Mouse (Mus musculus): Measurements from ENCODE around the gene Gpc6. TPM values are rescaled to one million over a fixed set of nuclear protein-coding genes. Genes with fewer than 3 reads are reported as not detected.

Gpc6 gene
- polyA plus RNA-seq, 1 experiment from 2014 or later, result 16.8 TPM

DNA sequence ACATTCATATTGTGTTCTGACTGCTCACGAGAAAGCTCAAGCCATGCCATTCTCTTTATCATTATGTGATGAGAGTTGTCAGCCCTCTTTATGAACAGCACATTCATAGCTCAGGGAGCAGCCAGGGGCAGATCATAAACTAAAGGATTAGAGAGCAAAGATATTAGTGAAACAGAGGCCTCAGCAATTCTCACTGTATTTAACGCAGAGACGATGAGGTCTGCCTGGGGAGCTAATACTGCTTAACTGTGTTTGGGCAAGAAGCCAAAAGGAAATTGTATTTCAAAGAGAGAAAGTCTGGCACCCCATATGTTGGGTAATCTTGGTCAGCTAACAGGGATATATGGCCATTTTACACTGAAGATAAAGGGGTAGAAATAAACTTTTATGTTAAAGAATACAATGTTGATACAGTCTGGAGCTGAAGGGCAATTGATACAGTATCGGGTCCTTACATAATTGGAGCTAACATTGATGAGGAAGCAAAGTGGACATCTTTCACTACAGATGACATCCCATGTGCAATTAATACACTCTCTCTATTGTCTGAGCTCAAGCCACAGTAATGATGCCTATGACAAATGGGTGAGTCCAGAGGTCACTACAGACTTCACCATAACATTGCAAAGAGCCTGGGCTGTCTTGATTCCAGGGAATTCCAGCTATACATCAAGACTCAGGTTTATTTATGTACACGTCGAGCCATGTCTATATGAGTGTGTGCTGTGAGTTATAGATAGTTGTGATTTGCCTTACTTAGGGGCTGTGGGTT lies 216.1 kb downstream of the Gpc6 start:
- Histone ChIP-seq H3K4me2 (ENCODE audit: low read length) (no peak overlapping the region), H3K27ac (replicated peaks; ENCODE audit: low read depth, low read length) (no peak overlapping the region), H3K9ac (replicated peaks; ENCODE audit: low read length) (no peak overlapping the region), H3K36me3 (ENCODE audit: control insufficient read depth, insufficient read depth, low read length) (no peaks in the 10 kb centered on the region), H3K9me3 (ENCODE audit: control insufficient read depth, low read length) (no peaks in the 10 kb centered on the region), H3K4me3 (replicated peaks; ENCODE audit: low read depth, low read length) (no peak overlapping the region), H3K4me1 (ENCODE audit: control insufficient read depth, insufficient read depth, low read length) (no peaks in the 10 kb centered on the region), H3K27me3 (ENCODE audit: control insufficient read depth, insufficient read depth, low read length) (no peaks in the 10 kb centered on the region)
- 58% methylated on average over 6 of the region's 6 CpGs for WGBS
- ATAC-seq (ENCODE audit: low FRiP score, low TSS enrichment) (peak; percentile 58; the same call in 1 of the 2 replicates), DNase-seq (peak; percentile 69)

DNA sequence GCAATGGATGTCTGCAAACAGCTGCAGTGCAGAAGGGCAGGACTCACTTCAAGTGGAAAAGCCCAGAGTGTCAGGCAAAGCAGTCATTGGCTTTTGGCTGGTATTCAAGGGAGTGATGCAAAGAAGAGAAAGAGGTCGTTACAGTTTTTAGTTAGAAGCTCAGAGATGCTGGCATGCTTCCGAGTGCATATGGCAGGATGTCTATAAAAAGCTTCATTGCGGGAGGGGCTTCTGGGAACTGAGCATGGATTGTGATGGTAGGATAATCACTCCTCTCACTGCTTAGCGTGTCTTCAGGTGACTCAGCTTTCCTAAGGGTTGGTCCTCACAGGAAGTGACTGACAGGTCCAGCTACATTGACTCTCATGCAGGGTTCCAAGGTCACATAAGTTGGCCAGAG lies 221.0 kb downstream of the Gpc6 start:
- no peaks in the 10 kb centered on the region for H3K36me3 ChIP-seq (ENCODE audit: control insufficient read depth, insufficient read depth, low read length)
- 93% methylated on average over 4 of the region's 4 CpGs for whole genome bisulfite sequencing
- no peak overlapping the region for H3K4me3 ChIP-seq (replicated peaks; ENCODE audit: low read depth, low read length)
- DNase-seq (no peak), ATAC-seq (ENCODE audit: low FRiP score, low TSS enrichment) (no peak)
- no peaks in the 10 kb centered on the region for H3K27me3 ChIP-seq (ENCODE audit: control insufficient read depth, insufficient read depth, low read length)
- no peaks in the 10 kb centered on the region for H3K9me3 ChIP-seq (ENCODE audit: control insufficient read depth, low read length)
- H3K4me1 ChIP-seq (ENCODE audit: control insufficient read depth, insufficient read depth, low read length), result no peaks in the 10 kb centered on the region
- H3K4me2 ChIP-seq (ENCODE audit: low read length), result no peak overlapping the region
- no peak overlapping the region for H3K9ac ChIP-seq (replicated peaks; ENCODE audit: low read length)
- H3K27ac ChIP-seq (replicated peaks; ENCODE audit: low read depth, low read length), result no peak overlapping the region

DNA sequence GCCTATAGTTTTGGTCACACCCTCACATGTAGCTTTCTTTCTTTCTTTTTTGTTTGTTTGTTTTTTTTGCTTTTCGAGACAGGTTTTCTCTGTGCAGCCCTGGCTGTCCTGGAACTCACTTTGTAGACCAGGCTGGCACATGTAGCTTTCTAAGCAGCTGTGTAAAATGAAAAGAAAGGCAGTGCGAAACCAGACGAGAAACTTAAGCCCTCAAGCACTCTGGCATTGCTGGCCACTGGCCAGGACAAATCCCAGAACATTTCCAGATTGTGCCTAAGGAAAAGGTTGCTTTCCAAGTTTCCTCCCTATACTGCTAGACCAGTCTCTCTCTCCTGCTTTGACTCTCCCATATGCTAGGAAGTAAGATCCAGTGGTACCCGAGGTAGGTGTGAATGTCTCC lies 221.6 kb downstream of the Gpc6 start:
- H3K9me3 ChIP-seq (ENCODE audit: control insufficient read depth, low read length), result no peaks in the 10 kb centered on the region
- H3K27me3 ChIP-seq (ENCODE audit: control insufficient read depth, insufficient read depth, low read length), result no peaks in the 10 kb centered on the region
- 82% methylated on average over 4 of the region's 4 CpGs for WGBS
- no peak overlapping the region for H3K4me2 ChIP-seq (ENCODE audit: low read length)
- H3K27ac ChIP-seq (replicated peaks; ENCODE audit: low read depth, low read length), result no peak overlapping the region
- H3K9ac ChIP-seq (replicated peaks; ENCODE audit: low read length), result no peak overlapping the region
- no peak overlapping the region for H3K4me3 ChIP-seq (replicated peaks; ENCODE audit: low read depth, low read length)
- no peaks in the 10 kb centered on the region for H3K4me1 ChIP-seq (ENCODE audit: control insufficient read depth, insufficient read depth, low read length)
- no peak for DNase-seq
- no peaks in the 10 kb centered on the region for H3K36me3 ChIP-seq (ENCODE audit: control insufficient read depth, insufficient read depth, low read length)
- no peak for ATAC-seq (ENCODE audit: low FRiP score, low TSS enrichment)

DNA sequence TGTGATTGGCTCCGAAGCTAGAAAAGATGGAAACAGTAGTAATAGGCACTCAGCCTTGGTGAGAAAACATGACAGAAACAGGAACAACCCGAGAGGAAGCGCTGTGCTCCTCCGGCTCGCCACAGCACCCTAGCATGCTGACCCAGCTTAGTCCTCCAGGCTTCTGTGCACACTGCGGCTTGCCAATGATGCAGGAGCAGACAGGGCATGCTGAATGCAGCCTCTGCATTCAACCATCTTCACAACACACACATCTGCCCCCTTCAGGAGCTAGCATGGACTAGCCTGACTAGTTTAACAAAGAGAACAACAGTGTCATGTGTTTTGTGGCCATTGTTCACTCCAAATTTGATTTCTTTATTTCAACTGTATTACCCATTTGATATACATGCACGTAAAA lies 226.5 kb downstream of the Gpc6 start:
- Histone ChIP-seq H3K4me3 (replicated peaks; ENCODE audit: low read depth, low read length) (no peak overlapping the region), H3K36me3 (ENCODE audit: control insufficient read depth, insufficient read depth, low read length) (no peaks in the 10 kb centered on the region), H3K27ac (replicated peaks; ENCODE audit: low read depth, low read length) (no peak overlapping the region), H3K27me3 (ENCODE audit: control insufficient read depth, insufficient read depth, low read length) (no peaks in the 10 kb centered on the region), H3K9ac (replicated peaks; ENCODE audit: low read length) (no peak overlapping the region), H3K4me1 (ENCODE audit: control insufficient read depth, insufficient read depth, low read length) (no peaks in the 10 kb centered on the region), H3K4me2 (ENCODE audit: low read length) (no peak overlapping the region), H3K9me3 (ENCODE audit: control insufficient read depth, low read length) (no peaks in the 10 kb centered on the region)
- ATAC-seq (ENCODE audit: low FRiP score, low TSS enrichment) (no peak), DNase-seq (no peak)
- 95% methylated on average over 7 of the region's 7 CpGs for WGBS

DNA sequence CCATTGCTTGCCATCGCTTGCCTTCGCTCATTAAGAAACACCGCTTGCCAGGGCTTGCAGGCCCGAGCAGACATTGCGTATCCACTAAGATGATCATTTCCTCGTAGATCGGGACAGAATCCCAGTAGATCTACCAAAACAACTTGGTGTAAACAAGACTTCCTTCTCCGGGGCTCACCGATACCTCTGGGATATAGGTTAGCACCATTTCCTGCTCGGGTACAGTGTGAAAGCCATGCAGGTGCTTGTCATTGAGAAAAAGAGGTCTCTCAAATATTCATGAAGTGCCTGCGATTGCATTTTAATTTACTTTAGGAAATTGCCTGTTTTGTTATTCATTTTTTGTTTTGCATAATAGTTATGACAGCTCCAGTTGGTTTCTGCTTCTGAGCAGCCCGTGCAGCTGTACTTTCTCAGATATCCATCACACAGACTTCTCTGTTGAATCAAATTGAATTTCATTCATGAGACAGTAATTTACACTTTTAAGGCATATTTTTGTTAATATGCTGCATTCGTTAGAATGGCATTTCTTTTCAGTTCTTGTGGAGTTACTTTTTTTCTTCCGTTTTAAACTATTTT lies 230.9 kb downstream of the Gpc6 start:
- no peak overlapping the region for H3K4me2 ChIP-seq (ENCODE audit: low read length)
- no peaks in the 10 kb centered on the region for H3K4me1 ChIP-seq (ENCODE audit: control insufficient read depth, insufficient read depth, low read length)
- no peak overlapping the region for H3K4me3 ChIP-seq (replicated peaks; ENCODE audit: low read depth, low read length)
- H3K36me3 ChIP-seq (ENCODE audit: control insufficient read depth, insufficient read depth, low read length), result no peaks in the 10 kb centered on the region
- ATAC-seq (ENCODE audit: low FRiP score, low TSS enrichment), result no peak
- WGBS, result 90% methylated on average over 14 of the region's 14 CpGs
- no peak overlapping the region for H3K9ac ChIP-seq (replicated peaks; ENCODE audit: low read length)
- H3K27me3 ChIP-seq (ENCODE audit: control insufficient read depth, insufficient read depth, low read length), result no peaks in the 10 kb centered on the region
- H3K27ac ChIP-seq (replicated peaks; ENCODE audit: low read depth, low read length), result no peak overlapping the region
- no peak for DNase-seq
- H3K9me3 ChIP-seq (ENCODE audit: control insufficient read depth, low read length), result no peaks in the 10 kb centered on the region

DNA sequence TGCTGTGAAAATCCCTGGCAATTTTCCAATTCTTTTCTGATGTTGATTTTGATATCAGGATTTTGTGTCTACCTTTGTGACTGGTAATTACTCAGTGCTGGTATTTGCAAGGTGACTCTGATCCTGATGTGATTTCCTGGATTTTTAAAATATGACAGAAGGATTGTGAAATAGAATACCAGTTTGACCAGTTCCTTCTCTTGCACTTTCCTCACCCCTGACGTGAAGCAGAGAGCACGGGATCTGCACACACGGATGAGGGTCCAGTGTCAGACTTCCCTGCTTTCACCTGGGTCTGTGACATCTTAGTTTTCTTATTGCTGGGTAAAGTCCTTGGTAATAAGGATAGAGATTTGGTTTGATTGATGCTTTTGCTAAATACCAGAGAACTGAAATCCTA lies 232.3 kb downstream of the Gpc6 start:
- no peak overlapping the region for H3K4me3 ChIP-seq (replicated peaks; ENCODE audit: low read depth, low read length)
- DNase-seq, result no peak
- H3K4me1 ChIP-seq (ENCODE audit: control insufficient read depth, insufficient read depth, low read length), result no peaks in the 10 kb centered on the region
- no peaks in the 10 kb centered on the region for H3K27me3 ChIP-seq (ENCODE audit: control insufficient read depth, insufficient read depth, low read length)
- WGBS, result 88% methylated on average over 3 of the region's 3 CpGs
- no peak for ATAC-seq (ENCODE audit: low FRiP score, low TSS enrichment)
- H3K9ac ChIP-seq (replicated peaks; ENCODE audit: low read length), result no peak overlapping the region
- no peak overlapping the region for H3K27ac ChIP-seq (replicated peaks; ENCODE audit: low read depth, low read length)
- no peaks in the 10 kb centered on the region for H3K36me3 ChIP-seq (ENCODE audit: control insufficient read depth, insufficient read depth, low read length)
- no peak overlapping the region for H3K4me2 ChIP-seq (ENCODE audit: low read length)
- no peaks in the 10 kb centered on the region for H3K9me3 ChIP-seq (ENCODE audit: control insufficient read depth, low read length)

DNA sequence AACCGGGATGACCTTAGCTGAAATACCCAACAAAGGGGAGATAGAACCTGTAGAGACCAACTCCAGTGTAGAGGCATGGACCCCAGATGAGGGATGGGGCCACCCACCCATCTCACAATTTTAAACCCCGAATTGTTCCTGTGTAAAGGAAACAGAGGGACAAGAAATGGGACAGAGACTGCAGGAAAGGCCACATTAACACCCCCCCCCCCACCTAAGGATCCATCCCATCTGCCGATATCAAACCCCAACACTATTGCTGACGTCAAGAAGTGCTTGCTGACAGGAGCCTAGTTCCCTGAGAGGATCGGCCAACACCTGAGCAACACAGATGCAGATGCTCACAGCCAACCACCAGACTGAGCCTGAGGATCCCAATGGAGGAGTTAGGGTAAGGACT lies 241.2 kb downstream of the Gpc6 start:
- no peak for ATAC-seq (ENCODE audit: low FRiP score, low TSS enrichment)
- 92% methylated on average over 5 of the region's 5 CpGs for WGBS
- Histone ChIP-seq H3K9me3 (ENCODE audit: control insufficient read depth, low read length) (no peaks in the 10 kb centered on the region), H3K4me2 (ENCODE audit: low read length) (no peak overlapping the region), H3K4me3 (replicated peaks; ENCODE audit: low read depth, low read length) (no peak overlapping the region), H3K9ac (replicated peaks; ENCODE audit: low read length) (no peak overlapping the region), H3K4me1 (ENCODE audit: control insufficient read depth, insufficient read depth, low read length) (no peaks in the 10 kb centered on the region), H3K27me3 (ENCODE audit: control insufficient read depth, insufficient read depth, low read length) (no peaks in the 10 kb centered on the region), H3K27ac (replicated peaks; ENCODE audit: low read depth, low read length) (no peak overlapping the region), H3K36me3 (ENCODE audit: control insufficient read depth, insufficient read depth, low read length) (no peaks in the 10 kb centered on the region)
- no peak for DNase-seq

DNA sequence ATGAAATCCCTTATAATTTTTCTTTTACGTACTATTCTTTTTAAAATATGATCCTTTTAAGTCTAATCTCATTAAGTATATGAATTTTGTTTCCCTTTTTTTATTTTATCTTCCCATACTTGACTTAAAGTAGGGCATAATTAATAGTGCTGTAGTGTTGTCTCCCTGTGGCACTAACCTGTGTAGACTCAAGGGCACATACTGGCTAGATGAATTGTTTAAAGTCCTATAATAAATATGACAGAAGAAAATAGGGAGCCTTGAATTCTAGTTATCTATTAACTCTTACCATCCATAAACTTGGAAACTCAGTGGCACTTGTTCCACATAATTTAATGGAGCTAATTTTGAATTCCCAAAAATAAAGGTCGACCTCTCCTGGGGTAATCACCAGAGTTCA lies 268.2 kb downstream of the Gpc6 start:
- Histone ChIP-seq H3K4me2 (ENCODE audit: low read length) (no peak overlapping the region), H3K4me1 (ENCODE audit: control insufficient read depth, insufficient read depth, low read length) (no peaks in the 10 kb centered on the region), H3K9me3 (ENCODE audit: control insufficient read depth, low read length) (no peaks in the 10 kb centered on the region), H3K36me3 (ENCODE audit: control insufficient read depth, insufficient read depth, low read length) (no peaks in the 10 kb centered on the region), H3K27me3 (ENCODE audit: control insufficient read depth, insufficient read depth, low read length) (no peaks in the 10 kb centered on the region), H3K9ac (replicated peaks; ENCODE audit: low read length) (no peak overlapping the region), H3K27ac (replicated peaks; ENCODE audit: low read depth, low read length) (no peak overlapping the region), H3K4me3 (replicated peaks; ENCODE audit: low read depth, low read length) (no peak overlapping the region)
- ATAC-seq (ENCODE audit: low FRiP score, low TSS enrichment), result no peak
- 95% methylated on average over 2 of the region's 2 CpGs for WGBS
- no peak for DNase-seq

DNA sequence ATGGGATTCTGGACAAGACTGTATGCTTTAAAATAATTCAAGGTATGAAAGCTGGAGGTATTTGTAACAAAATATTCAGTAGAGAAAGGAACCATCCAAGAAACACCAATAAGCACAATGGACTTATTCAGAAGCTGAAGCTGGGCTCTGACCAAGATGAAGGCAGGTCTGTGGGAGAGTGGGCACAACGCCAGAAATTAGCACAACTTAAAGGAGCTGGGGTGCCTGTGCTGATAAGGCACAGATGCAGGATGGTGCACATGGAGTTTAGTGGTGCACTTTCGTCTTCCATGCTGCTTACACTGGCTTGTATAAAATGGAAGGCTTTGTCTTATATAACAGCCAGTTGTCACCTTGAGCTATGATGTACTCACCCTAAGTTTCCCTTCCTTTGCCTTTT lies 276.9 kb downstream of the Gpc6 start:
- 82% methylated on average over 2 of the region's 2 CpGs for WGBS
- no peaks in the 10 kb centered on the region for H3K4me1 ChIP-seq (ENCODE audit: control insufficient read depth, insufficient read depth, low read length)
- DNase-seq (peak; percentile 36), ATAC-seq (ENCODE audit: low FRiP score, low TSS enrichment) (no peak)
- no peak overlapping the region for H3K4me2 ChIP-seq (ENCODE audit: low read length)
- no peaks in the 10 kb centered on the region for H3K27me3 ChIP-seq (ENCODE audit: control insufficient read depth, insufficient read depth, low read length)
- H3K9me3 ChIP-seq (ENCODE audit: control insufficient read depth, low read length), result no peaks in the 10 kb centered on the region
- no peak overlapping the region for H3K9ac ChIP-seq (replicated peaks; ENCODE audit: low read length)
- H3K27ac ChIP-seq (replicated peaks; ENCODE audit: low read depth, low read length), result no peak overlapping the region
- no peaks in the 10 kb centered on the region for H3K36me3 ChIP-seq (ENCODE audit: control insufficient read depth, insufficient read depth, low read length)
- no peak overlapping the region for H3K4me3 ChIP-seq (replicated peaks; ENCODE audit: low read depth, low read length)

Data from midbrain, embryonic 14.5 days (tissue).